Comparison of ENCODE assay signal across 19 mouse cellular contexts in genomic region chr16:67968311-67969145, GRCm38 (mm10).
DNase-seq lines count a peak whose midpoint lies in the region; ATAC-seq and TF ChIP-seq lines count a peak whose summit lies in the region.
"Had no signal": no experiment of that assay in that cellular context is flagged by ENCODE, and none has a peak within 500 bp of the region (broad histone marks: within the 10 kb centered on the region; RNA-seq: fewer than 3 reads in every experiment).

No protein-coding gene starts in this region.

- no peaks in the 10 kb centered on the region for H3K36me3 ChIP-seq in forebrain, embryonic 14.5 days (ENCODE audit: control insufficient read depth, insufficient read depth, low read length)
- no peaks in the 10 kb centered on the region for H3K36me3 ChIP-seq in forebrain, embryonic 15.5 days
- H3K36me3 ChIP-seq in midbrain, postnatal 0 days (ENCODE audit: insufficient read depth, low read length): no peaks in the 10 kb centered on the region
- H3K36me3 ChIP-seq: hindbrain, embryonic 15.5 days; limb, embryonic 15.5 days; midbrain, embryonic 15.5 days had no signal

- H3K4me3 ChIP-seq in forebrain, embryonic 14.5 days (ENCODE audit: low read depth, low read length): no peak overlapping the region
- no peak overlapping the region for H3K4me3 ChIP-seq in forebrain, embryonic 15.5 days
- H3K4me3 ChIP-seq in midbrain, postnatal 0 days (ENCODE audit: low read depth, low read length): no peak overlapping the region
- H3K4me3 ChIP-seq: hindbrain, embryonic 15.5 days; limb, embryonic 15.5 days; megakaryocyte, embryonic 14.5 days; midbrain, embryonic 15.5 days had no signal

- no peaks in the 10 kb centered on the region for H3K4me1 ChIP-seq in forebrain, embryonic 14.5 days (ENCODE audit: control insufficient read depth, insufficient read depth, low read length)
- H3K4me1 ChIP-seq in forebrain, embryonic 15.5 days: 0 out of 2 replicates have a peak, but pooled peaks cover 4% of the 10 kb centered on the region
- H3K4me1 ChIP-seq in midbrain, postnatal 0 days (ENCODE audit: insufficient read depth, low read length): no peaks in the 10 kb centered on the region
- H3K4me1 ChIP-seq: hindbrain, embryonic 15.5 days; limb, embryonic 15.5 days; megakaryocyte, embryonic 14.5 days; midbrain, embryonic 15.5 days had no signal

- no peak for TF ChIP-seq CTCF in midbrain, postnatal 0 days (IDR thresholded peaks at IDR 0.05)

- H3K9me3 ChIP-seq in forebrain, embryonic 14.5 days (replicated peaks; ENCODE audit: control insufficient read depth, low read length): no peaks in the 10 kb centered on the region
- H3K9me3 ChIP-seq in forebrain, embryonic 15.5 days: no peaks in the 10 kb centered on the region
- H3K9me3 ChIP-seq in midbrain, postnatal 0 days (ENCODE audit: low read length): no peaks in the 10 kb centered on the region
- H3K9me3 ChIP-seq: hindbrain, embryonic 15.5 days; limb, embryonic 15.5 days; megakaryocyte, embryonic 14.5 days; midbrain, embryonic 15.5 days had no signal

- ATAC-seq in forebrain, embryonic 14.5 days: peak; percentile 54; the same call in 1 of the 2 replicates
- no peak for ATAC-seq in forebrain, embryonic 15.5 days (replicated peaks)
- ATAC-seq in midbrain, postnatal 0 days (ENCODE audit: low FRiP score): no peak
- ATAC-seq: intestine, postnatal 0 days; liver, postnatal 0 days; midbrain, embryonic 15.5 days had no signal

- 49% methylated on average over 11 of the region's 11 CpGs for WGBS in forebrain, embryonic 14.5 days
- WGBS in forebrain, embryonic 15.5 days: 46% methylated on average over 11 of the region's 11 CpGs
- 84% methylated on average over 11 of the region's 11 CpGs for WGBS in midbrain, postnatal 0 days

- peak; percentile 26 for DNase-seq in forebrain, embryonic 14.5 days (ENCODE audit: low spot score)
- peak; percentile 10 for DNase-seq in right cerebral cortex, postnatal 25 days
- no peak for DNase-seq in right cerebral cortex, postnatal 14 days
- DNase-seq in layer of hippocampus, postnatal 14 days (ENCODE audit: low spot score in 2 of 2): peak; percentile 29 to 83
- DNase-seq in embryo, embryonic 10.5 days (ENCODE audit: low spot score): no peak
- no peak for DNase-seq in midbrain, postnatal 0 days (ENCODE audit: low spot score)
- DNase-seq: adrenal gland, adult 8-10 months; B cell, adult 2 months; gastrocnemius, postnatal 25 days; liver, postnatal 0 days; lung, postnatal 14 days had no signal

- H3K4me2 ChIP-seq in forebrain, embryonic 14.5 days (ENCODE audit: low read length): no peak overlapping the region
- no peak overlapping the region for H3K4me2 ChIP-seq in forebrain, embryonic 15.5 days (replicated peaks)
- H3K4me2 ChIP-seq in midbrain, postnatal 0 days (ENCODE audit: low read depth, low read length, poor library complexity, severe bottlenecking): no peak overlapping the region
- H3K4me2 ChIP-seq: hindbrain, embryonic 15.5 days; limb, embryonic 15.5 days; midbrain, embryonic 15.5 days had no signal

- no peaks in the 10 kb centered on the region for H3K27me3 ChIP-seq in forebrain, embryonic 14.5 days (replicated peaks; ENCODE audit: control insufficient read depth, insufficient read depth, low read length)
- no peaks in the 10 kb centered on the region for H3K27me3 ChIP-seq in forebrain, embryonic 15.5 days
- no peaks in the 10 kb centered on the region for H3K27me3 ChIP-seq in midbrain, postnatal 0 days (ENCODE audit: insufficient read depth, low read length)
- H3K27me3 ChIP-seq: hindbrain, embryonic 15.5 days; limb, embryonic 15.5 days; megakaryocyte, embryonic 14.5 days; midbrain, embryonic 15.5 days had no signal

- no peak overlapping the region for H3K27ac ChIP-seq in forebrain, embryonic 14.5 days (ENCODE audit: low read depth, low read length)
- H3K27ac ChIP-seq in forebrain, embryonic 15.5 days (replicated peaks): no peak overlapping the region
- no peak overlapping the region for H3K27ac ChIP-seq in midbrain, postnatal 0 days (ENCODE audit: low read depth, low read length)
- H3K27ac ChIP-seq: hindbrain, embryonic 15.5 days; kidney, postnatal 0 days; limb, embryonic 15.5 days; midbrain, embryonic 15.5 days; stomach, postnatal 0 days had no signal

- H3K9ac ChIP-seq in forebrain, embryonic 14.5 days (ENCODE audit: low read length): no peak overlapping the region
- no peak overlapping the region for H3K9ac ChIP-seq in forebrain, embryonic 15.5 days (replicated peaks)
- no peak overlapping the region for H3K9ac ChIP-seq in midbrain, postnatal 0 days (replicated peaks; ENCODE audit: low read length, poor library complexity, severe bottlenecking)
- H3K9ac ChIP-seq: hindbrain, embryonic 15.5 days; limb, embryonic 15.5 days; liver, postnatal 0 days; midbrain, embryonic 15.5 days had no signal

Comparison
In these comparisons a context has a peak if more than half of its experiments do, and no peak if none do; other contexts are left out.
1. DNase-seq: peak in forebrain, embryonic 14.5 days (single experiment), right cerebral cortex, postnatal 25 days (single experiment) and layer of hippocampus, postnatal 14 days (2 of 2); none in right cerebral cortex, postnatal 14 days (single experiment), embryo, embryonic 10.5 days (single experiment) and midbrain, postnatal 0 days (single experiment).